Mouse (Mus musculus): ENCODE data around the gene Slc15a5.
"Not testable (repeated sequence)": the region's sequence is repeated elsewhere in the genome, so short reads cannot be mapped to it uniquely, and the experiment has no call there.

Slc15a5 gene

DNA sequence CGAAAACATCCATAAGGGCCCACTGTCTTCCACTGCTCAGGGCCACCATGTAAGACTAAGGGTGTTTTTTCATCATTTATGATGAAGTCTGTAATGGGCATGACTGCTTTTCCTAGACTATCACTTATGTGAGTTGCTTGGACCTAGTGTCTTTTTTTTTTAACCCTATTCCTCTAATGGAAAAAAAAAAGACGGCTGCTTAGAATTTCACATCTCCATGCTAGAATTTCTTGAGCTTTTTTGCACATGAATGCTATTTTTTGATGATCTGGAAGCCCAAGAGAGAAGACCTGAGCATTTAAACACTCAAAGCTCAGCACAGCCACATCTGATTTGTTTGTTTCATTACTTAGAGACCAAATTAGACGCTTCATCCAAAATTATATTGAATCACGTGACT is at the start of gene Slc15a5:
Gene Slc15a5 (minus strand): TSS at position 101 of the 400 bp plus-strand sequence.
- DNase-seq, result no peak

- DNase-seq, result no peak
These were observed 48.9 kb upstream of the Slc15a5 start for GRCm38 (mm10) chr6:138128392-138129335.

GRCm38 (mm10) chr6:138117496-138117895 is 37.8 kb upstream of the Slc15a5 start:
- DNase-seq, result peak; percentile 10 to 42

DNA sequence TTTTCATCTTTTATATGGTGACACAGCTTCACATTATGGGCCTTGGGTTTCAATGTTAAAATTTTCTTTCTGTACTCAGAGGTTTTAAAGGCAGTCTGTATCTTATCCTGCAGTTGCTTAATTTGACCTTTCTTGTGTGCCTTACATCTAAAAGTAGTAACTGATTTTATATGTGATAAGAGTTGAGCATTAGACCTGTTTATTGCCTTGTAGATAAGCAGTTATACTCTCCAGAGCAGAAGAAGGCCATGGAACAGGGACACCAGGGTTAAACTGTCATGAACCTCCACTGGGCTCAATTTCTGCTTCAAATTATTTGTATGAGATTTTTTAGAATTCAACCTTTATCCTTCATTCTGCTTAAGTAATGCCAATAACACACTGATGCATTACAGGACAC is 24.8 kb upstream of the Slc15a5 start:
- DNase-seq, result no peak

- DNase-seq, result no peak
These were observed 23.2 kb upstream of the Slc15a5 start for GRCm38 (mm10) chr6:138102940-138103339.

- no peak for DNase-seq
These were observed 22.1 kb upstream of the Slc15a5 start for GRCm38 (mm10) chr6:138101843-138102242.

DNA sequence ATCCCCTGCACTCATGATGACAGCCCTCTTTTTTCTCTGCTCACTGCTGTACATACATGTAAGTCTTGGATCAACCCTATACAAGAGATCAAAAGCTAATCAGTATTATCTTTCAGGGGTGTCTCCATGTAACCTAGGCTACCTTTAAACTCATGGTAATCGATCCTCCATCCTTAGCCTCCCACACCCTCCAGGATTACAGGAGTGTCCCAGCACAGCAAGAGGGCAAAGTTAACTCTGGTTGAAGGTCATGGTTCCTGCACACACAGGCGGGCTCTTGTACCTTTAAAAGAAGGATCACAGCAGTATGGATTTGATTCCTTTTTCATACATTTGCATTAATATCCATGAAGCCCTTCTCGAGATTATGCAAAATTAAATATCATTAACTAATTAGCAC is 19.9 kb upstream of the Slc15a5 start:
- no peak for DNase-seq

DNA sequence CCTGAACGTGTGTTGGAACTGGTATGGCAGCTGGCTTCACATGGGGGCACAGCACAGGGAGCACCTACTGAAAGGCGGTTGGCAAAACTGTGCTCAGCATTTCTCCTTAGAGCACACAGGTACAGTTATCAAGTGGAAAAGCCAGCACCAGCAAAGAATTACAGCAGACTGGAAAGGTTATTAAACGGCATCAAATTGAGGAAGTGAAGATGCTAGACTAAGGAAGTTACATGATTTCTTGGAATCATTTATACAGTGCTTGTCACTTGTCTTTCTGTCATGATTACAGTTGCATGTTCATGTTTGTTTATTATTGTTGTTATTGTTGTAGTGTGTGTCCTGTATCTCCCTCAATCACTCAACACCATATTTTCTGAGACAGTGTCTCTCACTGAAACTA is 15.3 kb upstream of the Slc15a5 start:
- no peak for DNase-seq

DNA sequence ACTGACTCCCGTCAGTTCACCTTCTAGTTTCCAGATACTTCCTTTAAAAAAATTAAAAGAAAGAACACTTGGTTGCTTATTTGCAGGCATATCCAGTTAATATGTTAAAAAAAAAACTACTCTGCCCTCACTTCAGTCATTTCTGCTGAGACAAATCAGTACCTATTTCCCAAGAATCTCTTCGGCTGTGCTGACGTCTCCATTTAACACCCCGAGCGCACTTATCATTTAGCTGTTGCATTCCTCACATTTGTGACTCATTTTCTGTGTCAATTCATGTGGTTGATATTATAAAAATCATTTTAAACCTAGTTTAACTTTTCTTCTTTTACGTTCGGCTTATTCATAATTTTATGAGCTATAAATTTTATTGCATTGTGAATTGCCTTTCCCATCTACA is 12.7 kb upstream of the Slc15a5 start:
- DNase-seq, result no peak

GRCm38 (mm10) chr6:138089084-138089483 is 9.4 kb upstream of the Slc15a5 start:
- DNase-seq, result no peak

DNA sequence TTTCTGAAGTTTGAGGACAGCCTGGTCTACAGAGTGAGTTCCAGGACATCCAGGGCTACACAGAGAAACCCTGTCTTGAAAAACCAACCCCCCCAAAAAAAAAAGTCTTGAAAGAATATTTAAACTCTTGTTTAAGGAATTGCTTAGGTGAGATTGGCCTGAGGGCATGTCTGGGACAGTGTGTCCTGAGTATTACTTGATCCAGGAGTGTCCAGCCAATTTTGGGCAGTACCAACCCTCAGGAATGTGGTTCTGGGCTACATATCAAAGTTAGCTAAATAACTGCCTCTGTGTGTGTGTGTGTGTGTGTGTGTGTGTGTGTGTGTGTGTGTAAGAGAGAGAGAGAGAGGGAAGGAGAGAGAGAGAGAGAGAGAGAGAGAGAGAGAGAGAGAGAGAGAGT is 6.7 kb upstream of the Slc15a5 start:
- not testable (repeated sequence) for DNase-seq

- no peak for DNase-seq
These were observed 1.2 kb upstream of the Slc15a5 start for GRCm38 (mm10) chr6:138080778-138081549.

GRCm38 (mm10) chr6:138077681-138078439 is 1.9 kb downstream of the Slc15a5 start:
- DNase-seq, result no peak

- no peak for DNase-seq
These were observed 4.0 kb downstream of the Slc15a5 start for GRCm38 (mm10) chr6:138075723-138076122.

DNA sequence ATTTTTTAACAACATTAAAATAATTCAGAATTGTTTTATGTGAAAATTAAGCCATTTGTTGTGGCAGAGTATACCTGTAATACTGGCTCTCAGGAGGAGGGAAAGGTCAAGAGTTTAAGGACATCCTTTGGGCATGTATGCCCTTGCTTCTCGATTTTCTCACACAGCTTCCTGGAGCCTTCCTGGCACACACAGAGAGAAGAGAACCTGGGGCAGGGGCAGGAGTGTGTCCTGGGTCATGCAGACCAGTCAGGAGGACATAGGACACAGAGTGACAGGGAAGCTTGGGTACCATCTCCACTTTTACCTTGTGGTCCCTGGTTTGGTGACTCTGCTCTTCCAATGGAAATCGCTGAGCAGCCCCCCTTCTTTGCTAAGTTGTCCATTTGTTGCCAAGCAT is 6.2 kb downstream of the Slc15a5 start:
- no peak for DNase-seq

DNA sequence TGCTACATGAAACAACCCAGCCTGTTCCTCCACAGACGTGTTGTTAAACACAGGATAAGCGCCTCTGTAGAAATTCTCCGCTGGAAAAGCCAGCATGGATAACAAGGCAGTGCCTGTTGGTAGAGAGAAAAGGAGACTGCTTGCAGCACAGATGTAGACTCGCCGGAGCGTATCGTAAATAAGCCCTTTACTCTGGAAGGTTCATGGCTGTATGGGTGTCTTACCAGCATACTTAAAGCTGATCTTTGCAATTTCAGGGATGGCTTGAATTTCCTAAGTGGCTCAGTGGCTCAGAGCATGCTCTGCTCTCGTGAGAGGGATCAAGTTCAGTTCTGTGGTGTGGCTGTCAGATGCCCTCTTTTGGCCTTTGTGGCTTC is 6.8 kb downstream of the Slc15a5 start:
- DNase-seq, result no peak

GRCm38 (mm10) chr6:138072110-138072962 is 7.4 kb downstream of the Slc15a5 start:
- DNase-seq, result no peak

- no peak for DNase-seq
These were observed 8.1 kb downstream of the Slc15a5 start for GRCm38 (mm10) chr6:138071505-138072107.

- no peak for DNase-seq
These were observed 8.8 kb downstream of the Slc15a5 start for GRCm38 (mm10) chr6:138070720-138071504.

- DNase-seq, result peak; percentile 11 to 39
These were observed 9.8 kb downstream of the Slc15a5 start for GRCm38 (mm10) chr6:138069921-138070320.

DNA sequence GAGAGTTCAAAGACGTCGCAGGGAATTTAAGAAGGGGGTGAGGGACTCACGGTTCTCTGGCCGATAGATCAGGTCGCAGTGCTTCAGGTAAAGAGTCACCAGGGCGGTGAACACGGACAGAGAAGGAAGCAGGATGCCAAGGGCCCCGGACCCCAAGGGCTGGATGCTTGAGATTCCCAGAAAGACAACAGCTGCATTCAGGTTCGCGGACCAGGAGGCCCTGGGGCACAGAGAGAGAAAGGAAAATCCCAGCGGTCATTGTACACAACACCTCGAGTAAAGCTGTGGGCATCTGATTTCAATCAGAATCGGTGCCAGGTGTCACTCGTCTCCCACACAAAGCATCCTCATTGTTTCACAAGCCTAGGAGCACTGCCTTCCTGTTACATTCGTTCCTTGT is 24.1 kb downstream of the Slc15a5 start:
- DNase-seq, result no peak
